Mouse (Mus musculus): ENCODE measurements around the gene Pop4. TPM values are rescaled to one million over a fixed set of nuclear protein-coding genes. Genes with fewer than 3 reads are reported as not detected.

The Pop4 gene
- polyA plus RNA-seq, 1 experiment from 2014 or later = 95.0 TPM

DNA sequence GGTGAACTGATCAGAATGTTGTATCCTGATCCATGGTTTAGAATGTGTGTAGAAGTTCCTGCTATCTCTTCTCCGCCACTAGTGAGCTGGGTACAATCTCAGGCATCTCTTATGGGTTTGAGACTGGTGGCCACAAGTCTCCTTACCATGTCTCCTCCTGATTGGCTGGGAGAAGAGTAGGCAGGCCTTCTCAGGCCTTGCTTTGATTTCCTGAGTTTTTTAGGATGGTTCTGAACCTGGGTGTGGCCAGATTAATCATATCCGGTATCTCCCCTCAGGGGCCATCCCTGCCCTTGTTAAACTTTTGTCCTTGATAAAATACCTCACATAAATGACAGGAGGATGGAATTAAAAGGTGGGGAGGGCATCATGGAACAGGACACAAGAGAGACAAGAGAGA is 11.6 kb downstream of the Pop4 start:
- Histone ChIP-seq H3K4me2 (ENCODE audit: low read depth) (no peak overlapping the region), H3K9ac (ENCODE audit: low read length) (no peak overlapping the region), H3K27me3 (ENCODE audit: control insufficient read depth, insufficient read depth, low read length) (no peaks in the 10 kb centered on the region), H3K4me1 (ENCODE audit: control insufficient read depth, insufficient read depth, low read length) (no peaks in the 10 kb centered on the region; the same call in 1 of the 2 replicates), H3K9me3 (ENCODE audit: control insufficient read depth, low read length) (no peaks in the 10 kb centered on the region), H3K36me3 (ENCODE audit: control insufficient read depth, insufficient read depth, low read length) (peaks cover 6% of the 10 kb centered on the region), H3K27ac (ENCODE audit: low read depth, low read length) (no peak overlapping the region), H3K4me3 (ENCODE audit: low read depth, low read length) (no peak overlapping the region)
- ATAC-seq (ENCODE audit: insufficient read depth, low FRiP score, low TSS enrichment) = no peak
- no peak for DNase-seq (ENCODE audit: low spot score)
- WGBS = 89% methylated on average over 2 of the region's 2 CpGs

DNA sequence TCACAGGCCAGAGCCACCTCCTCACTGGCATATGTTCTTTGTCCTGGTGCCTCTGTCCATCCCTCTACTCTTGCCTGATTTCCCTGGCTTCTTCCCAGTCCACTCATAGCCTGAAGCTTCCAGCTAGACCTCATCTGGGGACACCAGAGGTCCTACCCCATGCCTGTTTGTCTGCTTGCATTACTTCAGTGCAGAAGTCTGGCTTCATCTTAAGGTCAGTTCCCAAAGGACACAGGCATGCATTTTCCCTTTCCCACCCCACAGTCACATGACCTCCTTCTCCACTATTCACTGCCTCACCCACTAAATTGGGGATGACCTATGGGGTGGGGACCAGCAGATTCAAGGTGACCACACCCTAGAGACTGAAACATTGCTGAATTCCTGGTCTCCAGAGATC is 17.8 kb downstream of the Pop4 start:
- no peak for DNase-seq (ENCODE audit: low spot score)
- ATAC-seq (ENCODE audit: insufficient read depth, low FRiP score, low TSS enrichment) = no peak
- no peaks in the 10 kb centered on the region for H3K9me3 ChIP-seq (ENCODE audit: control insufficient read depth, low read length)
- no peak overlapping the region for H3K4me3 ChIP-seq (ENCODE audit: low read depth, low read length)
- no peaks in the 10 kb centered on the region for H3K36me3 ChIP-seq (ENCODE audit: control insufficient read depth, insufficient read depth, low read length)
- no peaks in the 10 kb centered on the region; the same call in 1 of the 2 replicates for H3K4me1 ChIP-seq (ENCODE audit: control insufficient read depth, insufficient read depth, low read length)
- H3K9ac ChIP-seq (ENCODE audit: low read length) = no peak overlapping the region
- H3K4me2 ChIP-seq (ENCODE audit: low read depth) = no peak overlapping the region
- no peaks in the 10 kb centered on the region for H3K27me3 ChIP-seq (ENCODE audit: control insufficient read depth, insufficient read depth, low read length)
- H3K27ac ChIP-seq (ENCODE audit: low read depth, low read length) = no peak overlapping the region

DNA sequence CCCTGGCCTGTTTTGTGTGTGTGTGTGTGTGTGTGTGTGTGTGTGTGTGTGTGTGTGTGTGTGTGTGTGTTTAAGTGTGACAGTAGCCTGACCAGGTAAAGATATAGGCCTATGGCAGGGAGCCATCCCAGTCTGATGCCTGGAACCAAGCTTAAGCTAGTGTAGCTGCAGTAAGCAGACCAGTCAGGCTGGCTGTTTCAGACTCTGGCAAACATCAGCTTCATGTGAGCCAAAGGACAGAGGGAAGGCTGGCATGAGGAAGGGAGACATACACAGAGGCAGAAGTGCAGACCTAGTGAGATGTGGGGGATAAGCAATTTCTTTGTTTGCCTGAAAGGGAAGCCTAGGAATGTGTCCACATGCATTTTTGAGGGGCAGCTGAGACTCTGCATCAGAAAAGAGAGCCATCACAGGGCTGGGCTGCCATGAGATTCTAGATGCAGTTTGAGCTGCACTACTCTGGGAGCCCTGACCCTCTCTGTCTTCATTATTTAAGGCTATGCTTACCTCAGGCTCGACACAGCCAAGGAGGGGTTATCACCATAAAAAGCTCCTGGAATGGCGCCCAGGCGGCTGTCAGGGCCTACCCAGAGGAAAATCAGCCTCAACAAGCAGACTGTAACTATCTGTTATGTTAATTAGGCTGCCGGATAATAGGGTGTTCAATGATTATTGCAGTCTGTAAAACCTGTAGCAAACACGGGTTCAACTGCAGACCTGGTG is 19.6 kb downstream of the Pop4 start:
- no peaks in the 10 kb centered on the region for H3K9me3 ChIP-seq (ENCODE audit: control insufficient read depth, low read length)
- 21% methylated on average over 5 of the region's 5 CpGs for WGBS
- H3K4me3 ChIP-seq (ENCODE audit: low read depth, low read length) = no peak overlapping the region
- no peak overlapping the region for H3K4me2 ChIP-seq (ENCODE audit: low read depth)
- H3K36me3 ChIP-seq (ENCODE audit: control insufficient read depth, insufficient read depth, low read length) = no peaks in the 10 kb centered on the region
- no peaks in the 10 kb centered on the region; the same call in 1 of the 2 replicates for H3K4me1 ChIP-seq (ENCODE audit: control insufficient read depth, insufficient read depth, low read length)
- H3K27ac ChIP-seq (ENCODE audit: low read depth, low read length) = no peak overlapping the region
- no peaks in the 10 kb centered on the region for H3K27me3 ChIP-seq (ENCODE audit: control insufficient read depth, insufficient read depth, low read length)
- DNase-seq (ENCODE audit: low spot score) = no peak
- H3K9ac ChIP-seq (ENCODE audit: low read length) = no peak overlapping the region
- no peak for ATAC-seq (ENCODE audit: insufficient read depth, low FRiP score, low TSS enrichment)

DNA sequence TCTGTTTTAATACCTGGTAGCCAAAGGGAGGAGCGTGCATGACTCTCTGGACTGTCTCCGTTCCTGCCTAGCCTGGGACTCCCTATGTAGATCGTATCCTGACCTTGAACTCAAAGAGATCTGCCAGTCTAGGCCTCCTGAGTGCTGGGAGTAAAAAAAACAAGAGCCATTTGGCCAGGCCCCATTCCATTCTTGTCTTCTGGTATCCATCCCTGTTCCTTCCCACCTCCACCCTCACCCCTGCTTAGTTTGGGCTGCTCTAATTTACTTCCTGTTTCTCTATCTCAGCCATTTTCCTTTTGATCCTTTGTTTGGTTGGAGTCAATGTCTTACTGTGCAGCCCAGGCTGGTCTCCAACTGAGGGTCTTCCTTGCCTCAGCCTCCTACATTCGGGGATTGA is 28.8 kb downstream of the Pop4 start:
- WGBS = 79% methylated on average over 4 of the region's 4 CpGs
- Histone ChIP-seq H3K4me3 (ENCODE audit: low read depth, low read length) (no peak overlapping the region), H3K9ac (ENCODE audit: low read length) (no peak overlapping the region), H3K4me1 (ENCODE audit: control insufficient read depth, insufficient read depth, low read length) (no peaks in the 10 kb centered on the region), H3K4me2 (ENCODE audit: low read depth) (no peak overlapping the region), H3K36me3 (ENCODE audit: control insufficient read depth, insufficient read depth, low read length) (no peaks in the 10 kb centered on the region), H3K9me3 (ENCODE audit: control insufficient read depth, low read length) (no peaks in the 10 kb centered on the region), H3K27ac (ENCODE audit: low read depth, low read length) (no peak overlapping the region), H3K27me3 (ENCODE audit: control insufficient read depth, insufficient read depth, low read length) (no peaks in the 10 kb centered on the region)
- ATAC-seq (ENCODE audit: insufficient read depth, low FRiP score, low TSS enrichment) (no peak), DNase-seq (ENCODE audit: low spot score) (no peak)

DNA sequence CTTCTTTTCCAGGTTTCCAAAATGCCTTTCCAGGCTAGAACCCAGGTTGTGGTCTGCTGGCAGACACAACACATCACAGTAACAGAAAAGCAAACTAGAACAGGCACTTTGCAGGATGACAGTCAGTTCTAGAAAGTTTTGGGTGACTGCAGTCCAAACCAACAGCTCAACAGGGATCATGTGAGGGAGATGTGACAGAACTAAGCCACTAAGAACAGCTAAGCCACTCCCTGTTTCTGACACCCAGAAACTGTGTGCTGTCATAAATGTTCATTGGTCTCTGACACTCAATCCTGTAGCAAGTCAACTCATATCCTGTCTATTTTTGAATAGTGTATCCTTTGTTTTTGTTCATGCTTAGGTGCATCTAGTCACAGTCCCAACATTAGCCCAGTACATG is 34.1 kb downstream of the Pop4 start:
- H3K27ac ChIP-seq (ENCODE audit: low read depth, low read length) = no peak overlapping the region
- no peaks in the 10 kb centered on the region for H3K27me3 ChIP-seq (ENCODE audit: control insufficient read depth, insufficient read depth, low read length)
- no peaks in the 10 kb centered on the region for H3K36me3 ChIP-seq (ENCODE audit: control insufficient read depth, insufficient read depth, low read length)
- H3K4me2 ChIP-seq (ENCODE audit: low read depth) = no peak overlapping the region
- no peaks in the 10 kb centered on the region for H3K9me3 ChIP-seq (ENCODE audit: control insufficient read depth, low read length)
- ATAC-seq (ENCODE audit: insufficient read depth, low FRiP score, low TSS enrichment) = no peak
- no peak overlapping the region for H3K9ac ChIP-seq (ENCODE audit: low read length)
- H3K4me1 ChIP-seq (ENCODE audit: control insufficient read depth, insufficient read depth, low read length) = no peaks in the 10 kb centered on the region
- H3K4me3 ChIP-seq (ENCODE audit: low read depth, low read length) = no peak overlapping the region
- DNase-seq (ENCODE audit: low spot score) = no peak

DNA sequence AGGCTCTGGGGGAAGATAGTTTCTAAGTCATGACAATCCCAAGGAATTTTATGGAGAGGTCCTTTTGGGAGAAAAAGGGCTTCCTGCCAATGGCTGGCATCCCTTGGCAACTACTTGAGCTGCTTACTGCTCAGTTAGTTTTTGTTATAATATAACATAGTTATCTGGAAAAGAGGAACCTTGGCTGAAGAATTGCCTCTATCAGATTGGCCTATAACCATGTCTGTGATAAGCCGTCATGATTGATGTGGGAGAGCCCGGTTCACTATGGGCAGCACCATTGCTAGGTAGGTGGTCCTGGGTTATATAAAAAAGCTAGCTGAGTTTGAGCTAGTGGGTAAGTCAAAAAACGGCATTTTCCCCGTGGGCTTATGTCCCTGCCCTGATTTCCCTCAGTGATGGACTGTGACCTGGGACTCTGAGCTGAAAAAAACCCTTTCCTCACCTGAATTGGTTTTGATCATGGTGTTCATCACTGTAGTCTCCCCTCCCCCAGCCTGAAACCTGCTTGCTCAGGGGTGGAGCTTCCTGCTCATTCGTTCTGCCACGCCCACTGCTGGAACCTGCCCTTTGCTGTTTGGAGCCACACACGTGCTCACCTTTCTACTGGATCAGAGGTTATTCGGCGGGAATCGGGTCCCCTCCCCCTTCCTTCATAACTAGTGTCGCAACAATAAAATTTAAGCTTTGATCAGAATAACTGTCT is 34.7 kb downstream of the Pop4 start:
- no peaks in the 10 kb centered on the region for H3K36me3 ChIP-seq (ENCODE audit: control insufficient read depth, insufficient read depth, low read length)
- ATAC-seq (ENCODE audit: insufficient read depth, low FRiP score, low TSS enrichment) (no peak), DNase-seq (ENCODE audit: low spot score) (no peak)
- no peak overlapping the region for H3K27ac ChIP-seq (ENCODE audit: low read depth, low read length)
- H3K27me3 ChIP-seq (ENCODE audit: control insufficient read depth, insufficient read depth, low read length) = no peaks in the 10 kb centered on the region
- no peaks in the 10 kb centered on the region for H3K4me1 ChIP-seq (ENCODE audit: control insufficient read depth, insufficient read depth, low read length)
- WGBS = 42% methylated on average over 11 of the region's 11 CpGs
- no peak overlapping the region for H3K4me3 ChIP-seq (ENCODE audit: low read depth, low read length)
- no peak overlapping the region for H3K9ac ChIP-seq (ENCODE audit: low read length)
- no peak overlapping the region for H3K4me2 ChIP-seq (ENCODE audit: low read depth)
- H3K9me3 ChIP-seq (ENCODE audit: control insufficient read depth, low read length) = no peaks in the 10 kb centered on the region

DNA sequence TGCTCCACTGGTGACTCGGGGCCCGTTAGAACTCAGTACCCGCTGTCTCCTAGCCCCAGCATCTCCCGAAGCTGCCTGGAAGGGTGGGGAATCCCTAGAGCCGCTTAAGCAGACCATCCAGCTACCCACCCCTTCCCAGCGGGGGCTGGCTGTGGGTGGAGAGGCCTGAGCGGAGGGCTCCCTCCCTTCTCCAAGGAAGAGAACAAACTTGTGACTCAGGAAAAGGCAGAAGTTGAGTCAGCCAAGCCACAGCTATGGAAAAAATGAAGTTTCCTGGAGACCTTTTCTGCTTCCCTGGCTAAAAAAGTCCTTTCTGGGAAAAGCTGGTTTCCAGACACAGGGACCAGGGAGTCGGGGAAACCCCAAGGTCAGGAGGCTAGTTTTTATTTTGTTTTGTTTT is 40.9 kb downstream of the Pop4 start:
- Histone ChIP-seq H3K9me3 (ENCODE audit: control insufficient read depth, low read length) (no peaks in the 10 kb centered on the region), H3K27ac (ENCODE audit: low read depth, low read length) (no peak overlapping the region), H3K27me3 (ENCODE audit: control insufficient read depth, insufficient read depth, low read length) (no peaks in the 10 kb centered on the region), H3K36me3 (ENCODE audit: control insufficient read depth, insufficient read depth, low read length) (no peaks in the 10 kb centered on the region), H3K4me2 (ENCODE audit: low read depth) (no peak overlapping the region), H3K9ac (ENCODE audit: low read length) (no peak overlapping the region), H3K4me3 (ENCODE audit: low read depth, low read length) (no peak overlapping the region), H3K4me1 (ENCODE audit: control insufficient read depth, insufficient read depth, low read length) (no peaks in the 10 kb centered on the region)
- DNase-seq (ENCODE audit: low spot score) = no peak
- WGBS = 23% methylated on average over 8 of the region's 8 CpGs
- no peak for ATAC-seq (ENCODE audit: insufficient read depth, low FRiP score, low TSS enrichment)

DNA sequence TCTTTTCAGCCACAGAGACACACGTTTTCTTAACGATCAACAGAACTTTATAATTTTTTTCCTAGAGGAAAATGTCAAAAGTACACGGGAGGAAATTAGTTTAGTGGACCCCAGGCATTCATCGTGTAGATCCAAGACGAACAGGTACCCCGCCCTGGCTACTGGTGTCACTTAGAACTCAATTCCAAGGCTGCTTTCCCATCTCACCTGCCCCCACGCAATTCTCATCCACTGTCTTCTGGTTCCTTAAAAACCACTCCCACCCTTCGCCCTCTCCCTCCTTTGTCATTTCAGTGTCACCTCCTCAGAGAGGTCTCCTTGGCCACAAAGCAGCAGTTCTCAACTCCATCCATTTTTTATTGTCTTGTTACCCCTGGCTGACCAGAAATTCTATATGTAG is 42.9 kb downstream of the Pop4 start:
- H3K27ac ChIP-seq (ENCODE audit: low read depth, low read length) = no peak overlapping the region
- ATAC-seq (ENCODE audit: insufficient read depth, low FRiP score, low TSS enrichment) = no peak
- WGBS = 24% methylated on average over 8 of the region's 8 CpGs

DNA sequence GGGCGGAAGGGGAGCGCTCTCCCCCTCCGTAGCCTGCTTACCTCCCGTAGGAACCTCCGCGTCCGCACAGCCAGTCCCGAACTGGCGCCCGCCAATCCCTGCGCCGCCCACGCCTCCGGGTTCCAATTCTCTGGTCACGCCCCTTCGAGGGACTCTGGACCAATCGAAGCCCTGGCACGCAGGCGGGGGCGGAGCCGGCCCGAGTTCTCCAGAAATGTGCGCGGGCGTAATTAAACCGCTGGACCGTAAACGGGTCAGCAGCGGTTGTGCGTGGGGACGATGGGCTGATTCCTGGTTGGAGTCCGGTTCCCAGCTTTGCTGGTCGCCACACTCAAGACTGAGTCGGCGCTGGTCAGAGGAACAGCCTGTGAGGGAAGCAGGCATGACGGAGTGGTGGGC is 43.3 kb downstream of the Pop4 start, which contains the start of gene Plekhf1:
Gene Plekhf1 (minus strand): TSS at position 117 of the 399 bp plus-strand sequence.
- WGBS = under 1% methylated on average over 36 of the region's 36 CpGs

More for the DNA sequence above, 42.9 kb downstream of the Pop4 start:
- peak overlapping the region; percentile 43 for H3K4me3 ChIP-seq (ENCODE audit: low read depth, low read length)
- no peaks in the 10 kb centered on the region for H3K9me3 ChIP-seq (ENCODE audit: control insufficient read depth, low read length)
- no peaks in the 10 kb centered on the region for H3K4me1 ChIP-seq (ENCODE audit: control insufficient read depth, insufficient read depth, low read length)
- no peak for DNase-seq (ENCODE audit: low spot score)
- no peaks in the 10 kb centered on the region for H3K27me3 ChIP-seq (ENCODE audit: control insufficient read depth, insufficient read depth, low read length)
- no peaks in the 10 kb centered on the region for H3K36me3 ChIP-seq (ENCODE audit: control insufficient read depth, insufficient read depth, low read length)
- H3K9ac ChIP-seq (ENCODE audit: low read length) = no peak overlapping the region
- H3K4me2 ChIP-seq (ENCODE audit: low read depth) = peak overlapping the region; percentile 66

More for the DNA sequence above, 43.3 kb downstream of the Pop4 start, which contains the start of gene Plekhf1:
- Histone ChIP-seq H3K4me1 (ENCODE audit: control insufficient read depth, insufficient read depth, low read length) (no peaks in the 10 kb centered on the region), H3K4me2 (ENCODE audit: low read depth) (peak within 1 kb of the TSS; percentile 66), H3K27me3 (ENCODE audit: control insufficient read depth, insufficient read depth, low read length) (no peaks in the 10 kb centered on the region), H3K27ac (ENCODE audit: low read depth, low read length) (no peak within 1 kb of the TSS), H3K4me3 (ENCODE audit: low read depth, low read length) (peak within 1 kb of the TSS; percentile 43), H3K9me3 (ENCODE audit: control insufficient read depth, low read length) (no peaks in the 10 kb centered on the region), H3K36me3 (ENCODE audit: control insufficient read depth, insufficient read depth, low read length) (no peaks in the 10 kb centered on the region), H3K9ac (ENCODE audit: low read length) (peak within 1 kb of the TSS; percentile 45)
- peak; percentile 94 for DNase-seq (ENCODE audit: low spot score)
- peak; percentile 96 for ATAC-seq (ENCODE audit: insufficient read depth, low FRiP score, low TSS enrichment)
